Mouse (Mus musculus) midbrain, embryonic 11.5 days (tissue): ENCODE measurements around the gene Suz12. TPM values are rescaled to one million over a fixed set of nuclear protein-coding genes. Genes with fewer than 3 reads are reported as not detected.

Experiments used
- ATAC-seq: fragments of 200-750 bp; cut with Nextera tagmentation; 2 replicates; pipeline ENCODE4 v1.8.0; 2017; ENCODE audit warnings: moderate TSS enrichment, moderate library complexity; ENCODE audit not compliant: low FRiP score
- DNase-seq: peaks from one replicate; pipeline ENCODE4 v3.0.0; 2015; ENCODE audit warnings: low spot score; ENCODE audit errors: missing footprints
- H3K27ac ChIP-seq: fragments of 300-500 bp; sonication (generic); 2 replicates; pipeline ENCODE4 v1.5.1; 2014; ENCODE audit warnings: low read depth, low read length
- H3K27me3 ChIP-seq: fragments of 300-500 bp; sonication (generic); 2 replicates; pipeline ENCODE4 v1.6.1; 2014; ENCODE audit warnings: mild to moderate bottlenecking, low read length, moderate library complexity, mixed read lengths; ENCODE audit not compliant: control insufficient read depth, insufficient read depth
- H3K36me3 ChIP-seq: fragments of 300-500 bp; sonication (generic); 2 replicates; pipeline ENCODE4 v1.6.1; 2014; ENCODE audit warnings: mild to moderate bottlenecking, low read length, moderate library complexity, mixed read lengths; ENCODE audit not compliant: control insufficient read depth, insufficient read depth
- H3K4me1 ChIP-seq: fragments of 300-500 bp; sonication (generic); 2 replicates; pipeline ENCODE4 v1.6.1; 2014; ENCODE audit warnings: low read length; ENCODE audit not compliant: control insufficient read depth, insufficient read depth
- H3K4me2 ChIP-seq: fragments of 300-500 bp; sonication (generic); 2 replicates; pipeline ENCODE4 v1.6.1; 2014; ENCODE audit warnings: mild to moderate bottlenecking, moderate library complexity
- H3K4me3 ChIP-seq: fragments of 300-500 bp; sonication (generic); 2 replicates; pipeline ENCODE4 v1.5.1; 2014; ENCODE audit warnings: low read depth, low read length
- H3K9ac ChIP-seq: fragments of 300-500 bp; sonication (generic); 2 replicates; pipeline ENCODE4 v1.6.1; 2014; ENCODE audit warnings: low read length
- H3K9me3 ChIP-seq: fragments of 300-500 bp; sonication (generic); 2 replicates; pipeline ENCODE4 v1.6.1; 2016; ENCODE audit warnings: low read length; ENCODE audit not compliant: control insufficient read depth
- WGBS: fragments of 180-500 bp; shearing (Covaris S2); extraction: QIAGEN DNeasy Blood & Tissue Kit; methylation state at CpG from one replicate; pipeline ENCODE4 v1.1.7; 2014; 5-methylcytosine and 5-hydroxymethylcytosine counted together
- polyA plus RNA-seq: library from polyadenylated mRNA; unstranded; fragments of >200 nt; fragmentation: Nextera tagmentation; extraction: Ambion mirVana; gene quantifications from 2 replicates; pipeline ENCODE4 v1.2.1, GENCODE M21; 2014

Gene Suz12
- polyA plus RNA-seq, 1 experiment from 2014 or later = 28.4 TPM

GRCm38 (mm10) chr11:80078831-80079230 lies 85.9 kb downstream of the Suz12 start:
- no peak overlapping the region for H3K4me3 ChIP-seq
- H3K4me2 ChIP-seq = no peak overlapping the region
- H3K4me1 ChIP-seq = peaks cover 11% of the 10 kb centered on the region; the same call in 1 of the 2 replicates
- no peaks in the 10 kb centered on the region for H3K27me3 ChIP-seq
- no peak overlapping the region for H3K9ac ChIP-seq
- DNase-seq = no peak
- no peak for ATAC-seq
- WGBS = 69% methylated on average over 1 of the region's 1 CpGs
- no peak overlapping the region for H3K27ac ChIP-seq
- H3K9me3 ChIP-seq = no peaks in the 10 kb centered on the region
- H3K36me3 ChIP-seq = no peaks in the 10 kb centered on the region

GRCm38 (mm10) chr11:80079751-80080150 lies 86.8 kb downstream of the Suz12 start:
- peak overlapping the region; percentile 95 for H3K9ac ChIP-seq
- no peaks in the 10 kb centered on the region for H3K27me3 ChIP-seq
- 73% methylated on average over 6 of the region's 6 CpGs for WGBS
- peak overlapping the region; percentile 70 for H3K4me2 ChIP-seq
- peaks cover 11% of the 10 kb centered on the region; the same call in 1 of the 2 replicates for H3K4me1 ChIP-seq
- no peaks in the 10 kb centered on the region for H3K9me3 ChIP-seq
- H3K36me3 ChIP-seq = no peaks in the 10 kb centered on the region
- H3K4me3 ChIP-seq = peak overlapping the region; percentile 88
- H3K27ac ChIP-seq = no peak overlapping the region
- no peak for ATAC-seq
- no peak for DNase-seq

GRCm38 (mm10) chr11:80080381-80080825 lies 87.5 kb downstream of the Suz12 start:
- no peaks in the 10 kb centered on the region for H3K9me3 ChIP-seq
- peak overlapping the region; percentile 88 for H3K4me3 ChIP-seq
- no peaks in the 10 kb centered on the region for H3K36me3 ChIP-seq
- H3K9ac ChIP-seq = peak overlapping the region; percentile 95
- WGBS = under 1% methylated on average over 30 of the region's 32 CpGs
- no peak; the same call in 1 of the 2 replicates for ATAC-seq
- H3K4me1 ChIP-seq = peaks cover 11% of the 10 kb centered on the region; the same call in 1 of the 2 replicates
- no peaks in the 10 kb centered on the region for H3K27me3 ChIP-seq
- peak overlapping the region; percentile 82 for H3K27ac ChIP-seq
- no peak for DNase-seq
- H3K4me2 ChIP-seq = peak overlapping the region; percentile 70

- peak within 1 kb of the TSS; percentile 82 for H3K27ac ChIP-seq
- no peaks in the 10 kb centered on the region for H3K27me3 ChIP-seq
- peaks cover 11% of the 10 kb centered on the region; the same call in 1 of the 2 replicates for H3K4me1 ChIP-seq
- H3K4me3 ChIP-seq = peak within 1 kb of the TSS; percentile 88
- H3K4me2 ChIP-seq = peak within 1 kb of the TSS; percentile 70
- no peaks in the 10 kb centered on the region for H3K36me3 ChIP-seq
- no peaks in the 10 kb centered on the region for H3K9me3 ChIP-seq
- peak within 1 kb of the TSS; percentile 95 for H3K9ac ChIP-seq
- ATAC-seq (peak; percentile 96), DNase-seq (peak; percentile 99)
- 10% methylated on average over 55 of the region's 55 CpGs for WGBS
Observed at GRCm38 (mm10) chr11:80080826-80081728, 88.2 kb downstream of the Suz12 start, which contains the start of gene Crlf3. Gene Crlf3, minus strand, starts transcription at chr11:80080991.

GRCm38 (mm10) chr11:80081786-80082319 lies 88.9 kb downstream of the Suz12 start:
- Histone ChIP-seq H3K9ac (no peak overlapping the region), H3K4me2 (no peak overlapping the region), H3K4me3 (no peak overlapping the region), H3K4me1 (peaks cover 11% of the 10 kb centered on the region; the same call in 1 of the 2 replicates), H3K36me3 (no peaks in the 10 kb centered on the region), H3K27ac (no peak overlapping the region), H3K9me3 (no peaks in the 10 kb centered on the region), H3K27me3 (no peaks in the 10 kb centered on the region)
- ATAC-seq = no peak
- peak; percentile 87 for DNase-seq
- 83% methylated on average over 7 of the region's 7 CpGs for WGBS

Other genes starting within 250 kb of the Suz12 start
- 89.0 and 98.6 TPM in 2 replicates for gene Utp6, start 30.7 kb upstream of the Suz12 start, polyA plus RNA-seq
- gene Crlf3, start 87.9 kb downstream of the Suz12 start, polyA plus RNA-seq = 29.2 and 30.4 TPM in 2 replicates
- gene Atad5, start 96.3 kb downstream of the Suz12 start, polyA plus RNA-seq = 19.1 and 20.1 TPM in 2 replicates
- 29.7 and 30.3 TPM in 2 replicates for gene Tefm, start 149.1 kb downstream of the Suz12 start, polyA plus RNA-seq
- 1.6 and 1.8 TPM in 2 replicates for gene Adap2, start 161.0 kb downstream of the Suz12 start, polyA plus RNA-seq
- gene Rnf135, start 190.7 kb downstream of the Suz12 start, polyA plus RNA-seq = 2.1 and 2.8 TPM in 2 replicates
- 66.0 and 79.2 TPM in 2 replicates for gene Rhot1, start 215.9 kb downstream of the Suz12 start, polyA plus RNA-seq